Mouse (Mus musculus) induced T-regulatory cell, adult 2 months (primary cell): ENCODE measurements around the gene Fsd1l.
A peak's percentile ranks its signal among the peaks of the same experiment; 100 is the strongest.

Source experiments
- DNase-seq: peaks from one replicate; pipeline ENCODE4 v3.0.0-alpha.2; 2012; ENCODE audit warnings: low read depth

Fsd1l gene

GRCm38 (mm10) chr4:53631316-53632010, at the start of gene Fsd1l:
Gene Fsd1l (plus strand): TSS chr4:53631471.
- peak; percentile 49 for DNase-seq

- no peak for DNase-seq
These were observed 43.6 kb upstream of the Fsd1l start for GRCm38 (mm10) chr4:53587676-53588075.

- no peak for DNase-seq
These were observed 42.3 kb upstream of the Fsd1l start for GRCm38 (mm10) chr4:53588936-53589335.

- no peak for DNase-seq
These were observed 41.8 kb upstream of the Fsd1l start for GRCm38 (mm10) chr4:53589466-53589865.

- no peak for DNase-seq
These were observed 41.1 kb upstream of the Fsd1l start for GRCm38 (mm10) chr4:53590163-53590562.

- no peak for DNase-seq
These were observed 40.4 kb upstream of the Fsd1l start for GRCm38 (mm10) chr4:53590691-53591447.

GRCm38 (mm10) chr4:53591536-53591935, 39.7 kb upstream of the Fsd1l start:
- DNase-seq, result no peak

GRCm38 (mm10) chr4:53591941-53592340, 39.3 kb upstream of the Fsd1l start:
- DNase-seq, result no peak

GRCm38 (mm10) chr4:53592386-53592785, 38.9 kb upstream of the Fsd1l start:
- no peak for DNase-seq

GRCm38 (mm10) chr4:53594204-53594603, 37.1 kb upstream of the Fsd1l start:
- peak; percentile 21 for DNase-seq

- no peak for DNase-seq
These were observed 35.8 kb upstream of the Fsd1l start for GRCm38 (mm10) chr4:53595246-53596062.

GRCm38 (mm10) chr4:53596063-53596895, 35.0 kb upstream of the Fsd1l start:
- no peak for DNase-seq

- DNase-seq, result peak; percentile 34
These were observed 30.8 kb upstream of the Fsd1l start for GRCm38 (mm10) chr4:53600462-53600861.

- DNase-seq, result no peak
These were observed 16.6 kb upstream of the Fsd1l start for GRCm38 (mm10) chr4:53614576-53615225.

- DNase-seq, result no peak
These were observed 13.3 kb upstream of the Fsd1l start for GRCm38 (mm10) chr4:53617968-53618367.

GRCm38 (mm10) chr4:53620104-53620503, 11.2 kb upstream of the Fsd1l start:
- no peak for DNase-seq

GRCm38 (mm10) chr4:53621084-53621483, 10.2 kb upstream of the Fsd1l start:
- no peak for DNase-seq

- DNase-seq, result no peak
These were observed 9.8 kb upstream of the Fsd1l start for GRCm38 (mm10) chr4:53621490-53621889.

- no peak for DNase-seq
These were observed 7.6 kb upstream of the Fsd1l start for GRCm38 (mm10) chr4:53623711-53624110.

GRCm38 (mm10) chr4:53624816-53625215, 6.5 kb upstream of the Fsd1l start:
- DNase-seq, result no peak

GRCm38 (mm10) chr4:53625263-53625662, 6.0 kb upstream of the Fsd1l start:
- DNase-seq, result no peak
